Mouse (Mus musculus) spleen, adult 18-20 months (tissue): ENCODE measurements at regions not wholly inside any gene's neighbourhood (a gene's known extent, or its start where the extent isn't known, plus 50 kb on each side); places are given as distances from the start of the nearest gene placed in this dataset.

Experiments used
- DNase-seq, 2 experiments: peaks; one replicate each; pipeline ENCODE4 v3.0.0; 2022; ENCODE audit warnings: mixed read lengths in 2 of 2

- no peak for DNase-seq
These were observed 265.7 kb upstream of the Pkn2 start for GRCm38 (mm10) chr3:143147471-143147870.

DNA sequence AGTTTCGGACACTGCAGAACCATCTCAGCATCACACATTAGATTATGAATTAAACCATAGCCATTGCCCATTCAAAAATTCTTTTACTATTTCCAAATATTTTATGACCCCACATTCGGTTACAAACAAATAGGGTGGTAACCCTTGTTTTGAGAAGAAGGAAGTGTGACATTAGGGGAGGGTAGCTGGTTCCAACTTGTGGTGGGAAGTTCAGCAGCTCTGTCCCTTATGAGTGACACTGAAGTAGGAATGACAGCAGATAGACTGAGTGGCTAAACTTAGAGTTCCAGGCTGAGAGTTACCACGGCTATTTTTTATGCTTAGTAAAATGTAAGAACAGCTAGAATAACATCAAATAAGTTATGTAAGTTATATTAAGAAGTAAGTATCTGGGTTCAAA, 257.1 kb upstream of the Pkn2 start:
- no peak for DNase-seq

GRCm38 (mm10) chr3:143134528-143134927, 252.7 kb upstream of the Pkn2 start:
- DNase-seq: no peak

GRCm38 (mm10) chr3:143107733-143108291, 226.0 kb upstream of the Pkn2 start:
- DNase-seq: no peak

DNA sequence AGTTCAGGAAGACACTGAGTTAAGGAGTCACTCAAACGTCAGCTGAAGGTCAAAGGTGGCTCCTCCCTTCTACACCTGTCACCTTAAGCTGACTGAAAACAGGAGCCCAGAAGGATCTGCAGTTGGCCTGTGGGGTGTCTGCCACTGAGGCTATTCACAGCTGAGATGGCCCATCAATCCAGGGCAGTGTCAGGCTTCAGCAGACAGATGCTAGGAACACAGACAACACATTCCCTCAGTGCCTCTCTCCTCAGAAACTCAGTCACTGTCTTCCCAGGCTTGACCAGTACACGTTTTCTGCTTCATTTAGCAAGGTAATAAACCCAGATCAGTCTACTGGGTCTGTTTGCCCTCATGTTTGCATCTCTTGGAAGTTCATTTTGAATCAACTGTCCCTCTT, 222.9 kb upstream of the Pkn2 start:
- no peak for DNase-seq

- DNase-seq: no peak
These were observed 221.5 kb upstream of the Pkn2 start for GRCm38 (mm10) chr3:143103333-143103732.

- DNase-seq: no peak
These were observed 219.2 kb upstream of the Pkn2 start for GRCm38 (mm10) chr3:143100810-143101645.

- DNase-seq: no peak
These were observed 218.4 kb upstream of the Pkn2 start for GRCm38 (mm10) chr3:143100203-143100602.

- DNase-seq: no peak
These were observed 210.4 kb upstream of the Pkn2 start for GRCm38 (mm10) chr3:143092206-143092605.

DNA sequence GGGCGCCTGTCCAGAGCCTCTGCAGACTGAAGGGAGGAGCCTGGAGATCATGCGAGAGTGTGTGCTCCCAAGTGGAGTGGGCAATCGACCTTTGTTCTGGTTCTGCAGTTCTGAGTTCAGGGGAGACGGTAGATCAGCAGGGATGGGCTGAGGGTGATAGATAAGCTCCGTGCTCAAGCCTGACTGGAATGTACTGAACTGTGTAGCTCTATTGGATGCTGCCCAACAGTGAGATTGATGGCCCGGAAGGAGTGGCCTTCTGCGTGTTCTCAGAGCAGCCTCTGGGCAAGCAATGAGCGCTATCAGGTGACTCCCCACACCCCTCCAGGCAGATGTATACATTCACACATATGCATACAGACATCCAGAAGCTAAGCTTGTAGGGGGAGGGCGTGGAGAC, 209.1 kb upstream of the Pkn2 start:
- DNase-seq: no peak

GRCm38 (mm10) chr3:143090316-143090715, 208.5 kb upstream of the Pkn2 start:
- DNase-seq: no peak

GRCm38 (mm10) chr3:143087786-143088185, 206.0 kb upstream of the Pkn2 start:
- no peak for DNase-seq

DNA sequence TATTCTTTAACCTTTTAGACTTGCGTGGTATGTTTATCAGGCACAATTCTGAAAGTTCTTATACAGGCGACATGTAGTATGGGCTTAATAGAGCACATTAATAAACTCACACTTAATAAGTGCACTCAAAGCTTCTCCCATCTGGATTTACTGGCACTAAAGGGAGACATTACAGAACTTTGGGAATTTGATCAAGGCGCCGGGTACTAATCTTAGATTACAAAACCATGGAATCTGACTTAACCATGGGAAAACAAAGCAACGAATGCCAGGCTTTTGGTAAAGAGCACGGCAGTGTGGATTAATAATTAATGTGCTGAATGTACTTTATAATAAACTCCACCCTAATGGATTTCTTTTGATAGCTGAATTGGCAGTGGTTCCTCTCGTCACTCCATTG, 196.5 kb upstream of the Pkn2 start:
- no peak for DNase-seq

DNA sequence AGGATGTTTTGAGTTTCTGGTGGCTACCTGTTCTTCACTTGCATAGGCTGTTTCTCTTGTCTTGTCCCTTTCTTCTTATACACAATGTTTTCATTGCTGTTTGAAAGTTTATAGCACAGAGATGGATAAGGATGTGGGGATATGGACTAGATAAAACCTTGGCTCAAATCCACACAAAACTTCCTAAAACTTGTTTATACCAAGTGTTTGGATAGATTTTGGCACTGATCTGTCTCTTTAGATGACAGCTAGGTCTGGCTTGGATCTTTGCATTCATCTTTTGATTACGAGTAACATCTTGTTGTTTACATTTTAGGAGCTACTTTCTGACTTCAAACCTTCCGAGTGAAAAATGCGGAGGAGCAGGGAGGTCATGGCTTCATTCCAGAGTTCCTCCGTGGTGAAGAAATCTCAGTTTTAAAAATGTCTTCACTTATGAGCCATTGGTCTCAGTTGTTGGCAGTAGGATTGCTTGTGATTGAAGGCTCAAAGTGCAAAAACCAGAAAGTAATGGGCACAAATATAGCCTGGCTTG, 190.1 kb upstream of the Pkn2 start:
- DNase-seq: no peak

DNA sequence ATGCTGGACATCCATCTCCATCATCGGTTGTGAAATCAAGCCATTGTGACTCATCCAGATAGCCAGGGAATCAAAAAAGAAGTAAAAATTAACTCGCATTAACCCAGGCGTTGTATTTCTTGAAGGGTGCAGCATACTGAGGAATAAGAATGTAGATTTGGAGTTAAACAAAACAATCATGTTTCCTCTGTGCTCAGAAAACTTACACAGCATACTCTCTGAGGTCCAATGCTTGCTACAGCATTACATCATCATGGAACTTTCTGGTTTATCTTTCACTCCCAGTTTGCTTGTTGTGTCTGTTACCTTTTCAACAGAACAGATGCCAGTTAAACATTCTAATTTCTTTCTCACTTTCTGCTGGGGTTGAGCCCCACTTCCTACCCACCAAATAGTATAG, 173.1 kb upstream of the Pkn2 start:
- no peak for DNase-seq

DNA sequence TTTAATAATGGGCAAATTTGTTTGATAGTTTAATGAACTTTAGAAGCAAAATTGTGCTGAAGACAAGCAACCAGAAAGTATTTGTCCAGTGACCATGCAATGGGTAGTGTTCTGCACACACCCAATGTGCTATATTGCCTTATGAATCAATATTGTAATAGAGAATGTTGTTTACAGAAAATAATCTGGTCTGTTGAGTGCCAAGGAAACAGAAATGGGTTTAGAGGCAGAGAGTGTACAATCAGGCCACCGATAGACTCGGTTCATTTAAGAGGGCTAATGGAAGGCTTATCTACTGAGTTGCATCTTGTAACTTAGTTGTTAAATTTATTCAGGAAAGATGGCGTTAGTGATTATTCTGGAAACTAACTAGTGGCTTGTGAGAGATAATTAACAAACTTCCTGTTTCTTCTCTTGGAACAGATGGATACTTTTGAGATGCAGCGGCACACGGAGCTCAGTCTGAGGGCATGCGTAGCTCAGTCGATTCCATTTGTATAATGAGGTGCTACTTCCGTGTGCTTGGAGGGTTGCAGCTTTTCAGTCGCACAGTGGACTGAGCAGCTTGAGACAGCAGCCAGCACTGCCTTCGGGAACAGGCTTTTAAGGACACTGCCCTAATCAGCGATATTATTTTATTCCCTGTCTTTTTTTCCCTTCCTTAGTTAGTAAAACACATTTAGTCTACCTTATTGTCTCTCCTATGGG, 171.6 kb upstream of the Pkn2 start:
- no peak for DNase-seq

GRCm38 (mm10) chr3:143040666-143041065, 158.9 kb upstream of the Pkn2 start:
- no peak for DNase-seq

DNA sequence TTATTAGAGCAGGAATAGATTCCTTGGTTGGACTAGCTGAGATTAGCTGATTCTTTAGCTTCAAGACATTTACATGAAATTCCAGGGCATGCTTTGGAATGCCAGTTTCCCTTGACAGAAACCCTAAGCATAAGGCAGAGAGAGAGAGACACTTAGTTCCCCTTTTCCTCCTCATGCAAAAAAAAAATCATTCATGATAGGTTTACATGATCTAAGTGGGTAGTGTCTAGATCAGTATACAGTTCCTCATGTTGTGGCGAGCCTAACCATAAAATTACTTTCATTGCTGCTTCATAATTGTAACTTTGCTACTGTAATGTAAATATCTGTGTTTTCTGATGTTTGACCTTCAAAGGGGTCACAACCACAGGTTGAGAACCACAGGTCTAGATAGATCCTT, 154.3 kb upstream of the Pkn2 start:
- DNase-seq: no peak

DNA sequence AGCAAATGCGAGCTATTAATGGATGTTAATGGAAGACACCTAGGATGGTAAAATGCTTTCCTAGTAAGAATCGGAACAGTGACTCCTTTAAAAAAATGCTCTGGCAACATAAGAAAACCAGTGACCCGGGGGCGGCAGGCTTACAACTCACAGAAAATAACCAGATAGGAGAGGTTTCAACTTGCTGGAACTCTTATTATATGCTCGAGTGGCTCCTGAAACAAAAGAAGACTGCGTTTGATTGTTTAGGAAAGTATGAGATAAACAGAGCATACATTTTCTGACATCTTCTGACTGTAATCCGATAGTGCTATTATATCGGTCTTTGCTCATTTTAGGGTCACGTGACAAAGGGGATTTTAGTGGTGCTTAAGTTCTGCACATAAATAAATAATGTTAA, 152.8 kb upstream of the Pkn2 start:
- DNase-seq: no peak

- no peak for DNase-seq
These were observed 140.7 kb upstream of the Pkn2 start for GRCm38 (mm10) chr3:143022486-143022885.

- DNase-seq: no peak
These were observed 139.5 kb upstream of the Pkn2 start for GRCm38 (mm10) chr3:143021159-143021871.

DNA sequence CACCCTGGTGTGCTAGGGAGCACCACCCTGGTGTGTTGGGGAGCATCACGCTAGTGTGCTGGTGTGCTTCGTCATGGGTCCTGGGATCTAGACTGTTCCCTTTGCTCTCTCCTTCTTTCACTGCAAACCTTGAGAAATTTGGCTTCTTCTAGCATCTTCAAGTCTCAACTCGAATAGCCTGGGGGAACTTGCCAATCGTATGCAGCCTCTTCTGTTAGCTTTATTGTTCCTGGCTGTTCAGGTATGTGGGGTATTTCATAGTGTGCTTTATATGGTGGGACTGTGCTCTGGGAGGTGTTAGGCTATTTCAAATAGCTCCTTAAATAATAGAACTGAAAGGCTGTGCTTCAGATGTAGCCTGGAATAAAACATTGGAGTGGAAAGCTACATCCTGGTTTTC, 135.7 kb upstream of the Pkn2 start:
- no peak for DNase-seq

DNA sequence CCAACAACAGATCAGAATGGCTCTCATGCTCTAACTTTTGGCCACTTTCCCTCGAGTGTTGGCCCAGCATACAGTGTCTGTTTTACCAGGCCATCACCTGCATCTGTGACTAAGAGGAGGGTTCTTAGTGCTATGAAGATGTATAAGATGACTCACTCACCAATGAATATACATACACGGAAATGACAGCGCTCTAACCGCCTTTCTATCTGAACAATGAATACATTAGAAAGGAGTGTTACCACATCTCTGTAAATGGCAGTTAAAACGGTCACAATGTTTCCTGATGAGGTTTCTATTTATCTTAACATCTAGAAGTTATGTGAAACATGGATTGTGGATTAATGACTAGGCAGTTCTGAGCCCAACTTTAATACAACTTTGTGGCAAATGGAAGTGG, 135.0 kb upstream of the Pkn2 start:
- DNase-seq: no peak
